Mouse (Mus musculus): ENCODE measurements around the gene Patj. TPM values are rescaled to one million over a fixed set of nuclear protein-coding genes. Genes with fewer than 3 reads are reported as not detected.

Patj gene
- total and polyA plus RNA-seq, 3 experiments, result 0.19 to 0.46 TPM; not detected in 1

GRCm38 (mm10) chr4:98659032-98659431 is 263.4 kb downstream of the Patj start:
- Histone ChIP-seq H3K27ac (ENCODE audit: control insufficient read depth, low read depth, low read length) (no peak overlapping the region), H3K79me2 (ENCODE audit: control insufficient read depth, insufficient read depth, low read length, poor library complexity) (no peaks in the 10 kb centered on the region), H3K4me3 (ENCODE audit: control insufficient read depth in 1 of 2, insufficient read depth in 1 of 2, low read depth in 2 of 2, low read length in 2 of 2) (no peak overlapping the region), H3K36me3 (ENCODE audit: control insufficient read depth in 1 of 2, insufficient read depth in 2 of 2, low read length in 2 of 2) (no peaks in the 10 kb centered on the region), H3K4me1 (ENCODE audit: control insufficient read depth in 1 of 2, insufficient read depth in 2 of 2, low read length in 2 of 2) (no peaks in the 10 kb centered on the region), H3K27me3 (ENCODE audit: control insufficient read depth in 1 of 2, insufficient read depth in 2 of 2, low read length in 2 of 2) (no peaks in the 10 kb centered on the region), H3K9me3 (replicated peaks; ENCODE audit: insufficient read depth, low read length) (no peaks in the 10 kb centered on the region), H3K9ac (ENCODE audit: control insufficient read depth, low read depth, low read length, poor library complexity, severe bottlenecking) (no peak overlapping the region)
- TF ChIP-seq TBP (IDR thresholded peaks at IDR 0.05; ENCODE audit: low read depth, low read length) (no peak), CHD1 (IDR thresholded peaks at IDR 0.05; ENCODE audit: low read depth, low read length) (no peak), MXI1 (IDR thresholded peaks at IDR 0.05; ENCODE audit: low read depth, low read length) (no peak), POLR2AphosphoS2 (IDR thresholded peaks at IDR 0.05; ENCODE audit: low read length) (no peak), MAZ (IDR thresholded peaks at IDR 0.05; ENCODE audit: low read depth, low read length) (no peak), ZC3H11A (IDR thresholded peaks at IDR 0.05; ENCODE audit: low read depth, low read length) (no peak), NRF1 (IDR thresholded peaks at IDR 0.05; ENCODE audit: insufficient read depth, low read depth, low read length, poor library complexity, severe bottlenecking) (no peak), ZKSCAN1 (IDR thresholded peaks at IDR 0.05; ENCODE audit: low read depth, low read length) (no peak), JUND (IDR thresholded peaks at IDR 0.05; ENCODE audit: low read depth, low read length) (no peak), RCOR1 (IDR thresholded peaks at IDR 0.05; ENCODE audit: low read depth, low read length) (no peak), TCF12 (IDR thresholded peaks at IDR 0.05; ENCODE audit: low read depth, low read length) (no peak), MYB (IDR thresholded peaks at IDR 0.05; ENCODE audit: low read depth, low read length) (no peak), MAFK (IDR thresholded peaks at IDR 0.05; ENCODE audit: borderline replicate concordance, low read depth, low read length) (no peak), SMC3 (IDR thresholded peaks at IDR 0.05; ENCODE audit: low read depth, low read length) (no peak), BHLHE40 (IDR thresholded peaks at IDR 0.05; ENCODE audit: borderline replicate concordance, low read depth, low read length) (no peak), GATA1 (IDR thresholded peaks at IDR 0.05; ENCODE audit: low read depth, low read length) (no peak), TAL1 (IDR thresholded peaks at IDR 0.05; ENCODE audit: low read length) (no peak), MEF2A (IDR thresholded peaks at IDR 0.05; ENCODE audit: extremely low read depth, insufficient replicate concordance, low read depth, low read length, poor library complexity, severe bottlenecking) (no peak), POLR2AphosphoS5 (IDR thresholded peaks at IDR 0.05; ENCODE audit: borderline replicate concordance, low read depth, low read length) (no peak), MYC (IDR thresholded peaks at IDR 0.05; ENCODE audit: low read depth, low read length) (no peak)
- no peak for DNase-seq (ENCODE audit: low read depth, low spot score)

- H3K27me3 ChIP-seq (ENCODE audit: control insufficient read depth in 1 of 2, insufficient read depth in 2 of 2, low read length in 2 of 2), result no peaks in the 10 kb centered on the region
- TF ChIP-seq NRF1 (IDR thresholded peaks at IDR 0.05; ENCODE audit: insufficient read depth, low read depth, low read length, poor library complexity, severe bottlenecking), result no peak
- TF ChIP-seq MYB (IDR thresholded peaks at IDR 0.05; ENCODE audit: low read depth, low read length), result no peak
- no peak for TF ChIP-seq POLR2AphosphoS2 (IDR thresholded peaks at IDR 0.05; ENCODE audit: low read length)
- no peak for DNase-seq (ENCODE audit: low read depth, low spot score)
These were observed 264.9 kb downstream of the Patj start for GRCm38 (mm10) chr4:98660534-98660933.

More at GRCm38 (mm10) chr4:98660534-98660933, 264.9 kb downstream of the Patj start:
- Histone ChIP-seq H3K27ac (ENCODE audit: control insufficient read depth, low read depth, low read length) (no peak overlapping the region), H3K9me3 (replicated peaks; ENCODE audit: insufficient read depth, low read length) (no peaks in the 10 kb centered on the region), H3K4me1 (ENCODE audit: control insufficient read depth in 1 of 2, insufficient read depth in 2 of 2, low read length in 2 of 2) (no peaks in the 10 kb centered on the region), H3K36me3 (ENCODE audit: control insufficient read depth in 1 of 2, insufficient read depth in 2 of 2, low read length in 2 of 2) (no peaks in the 10 kb centered on the region), H3K4me3 (ENCODE audit: control insufficient read depth in 1 of 2, insufficient read depth in 1 of 2, low read depth in 2 of 2, low read length in 2 of 2) (no peak overlapping the region), H3K9ac (ENCODE audit: control insufficient read depth, low read depth, low read length, poor library complexity, severe bottlenecking) (no peak overlapping the region), H3K79me2 (ENCODE audit: control insufficient read depth, insufficient read depth, low read length, poor library complexity) (no peaks in the 10 kb centered on the region)
